Mouse (Mus musculus) myocyte (in vitro differentiated cells): ENCODE results near the gene Tex264. TPM values are rescaled to one million over a fixed set of nuclear protein-coding genes. Genes with fewer than 3 reads are reported as not detected.

ENCODE experiments used
- H3K27me3 ChIP-seq: one replicate; pipeline ENCODE4 v1.6.1; 2011; ENCODE audit not compliant: control insufficient read depth, insufficient read depth, insufficient read length
- H3K36me3 ChIP-seq: one replicate; pipeline ENCODE4 v1.6.1; 2011; ENCODE audit not compliant: control insufficient read depth, insufficient read depth
- H3K4me2 ChIP-seq: one replicate; pipeline ENCODE4 v1.6.1; 2011; ENCODE audit warnings: low read depth, control low read depth
- H3K4me3 ChIP-seq: one replicate; pipeline ENCODE4 v1.5.1; 2011; ENCODE audit warnings: mild to moderate bottlenecking, control low read depth, moderate library complexity
- H3K79me2 ChIP-seq: one replicate; pipeline ENCODE4 v1.6.1; 2011; ENCODE audit not compliant: control insufficient read depth, insufficient read depth
- H3ac ChIP-seq: one replicate; pipeline ENCODE4 v1.6.1; 2011; ENCODE audit not compliant: control insufficient read depth, insufficient read length
- CEBPB ChIP-seq: IDR thresholded peaks from 2 replicates; pipeline ENCODE4 v1.6.1; 2011; ENCODE audit warnings: mild to moderate bottlenecking, moderate library complexity; ENCODE audit not compliant: poor library complexity, insufficient read depth, severe bottlenecking
- E2F4 ChIP-seq: IDR thresholded peaks from one replicate; pipeline ENCODE4 v1.6.1; 2011; ENCODE audit warnings: mild to moderate bottlenecking, control low read depth, moderate library complexity; ENCODE audit not compliant: insufficient read depth
- MAX ChIP-seq: IDR thresholded peaks from one replicate; pipeline ENCODE4 v1.6.1; 2011; ENCODE audit warnings: low read depth, mild to moderate bottlenecking, control low read depth
- MYOD1 ChIP-seq, 3 experiments: IDR thresholded peaks; one replicate each; pipeline ENCODE4 v1.6.1; 2011; ENCODE audit warnings: control low read depth in 2 of 3, low read depth in 2 of 3, mild to moderate bottlenecking in 2 of 3, moderate library complexity in 1 of 3; ENCODE audit not compliant: insufficient read length in 2 of 3, control insufficient read depth in 1 of 3
- MYOG ChIP-seq, 3 experiments: IDR thresholded peaks; one replicate each; pipeline ENCODE4 v1.6.1; 2011; ENCODE audit warnings: control low read depth in 2 of 3, low read depth in 2 of 3, mild to moderate bottlenecking in 2 of 3; ENCODE audit not compliant: insufficient read length in 2 of 3, control insufficient read depth in 1 of 3, insufficient read depth in 1 of 3
- POLR2A ChIP-seq: IDR thresholded peaks from one replicate; pipeline ENCODE4 v1.6.1; 2011; ENCODE audit warnings: low read depth, mild to moderate bottlenecking, control low read depth, moderate library complexity; ENCODE audit not compliant: insufficient read length
- POLR2AphosphoS2 ChIP-seq: IDR thresholded peaks from one replicate; pipeline ENCODE4 v1.6.1; 2011; ENCODE audit warnings: low read depth, control low read depth; ENCODE audit not compliant: insufficient read length
- REST ChIP-seq: IDR thresholded peaks from one replicate; pipeline ENCODE4 v1.6.1; 2011; ENCODE audit warnings: mild to moderate bottlenecking, control low read depth, moderate library complexity; ENCODE audit not compliant: insufficient read depth, insufficient read length
- SRF ChIP-seq: IDR thresholded peaks from one replicate; pipeline ENCODE4 v1.6.1; 2011; ENCODE audit warnings: low read depth; ENCODE audit not compliant: control insufficient read depth, insufficient read length
- TCF12 ChIP-seq: IDR thresholded peaks from one replicate; pipeline ENCODE4 v1.6.1; 2011; ENCODE audit warnings: mild to moderate bottlenecking, control low read depth; ENCODE audit not compliant: poor library complexity, insufficient read depth, severe bottlenecking
- TCF3 ChIP-seq: IDR thresholded peaks from one replicate; pipeline ENCODE4 v1.6.1; 2011; ENCODE audit warnings: low read depth, control low read depth; ENCODE audit not compliant: insufficient read length
- USF1 ChIP-seq: IDR thresholded peaks from one replicate; pipeline ENCODE4 v1.6.1; 2011; ENCODE audit warnings: low read depth, mild to moderate bottlenecking, control low read depth, moderate library complexity
- polyA plus RNA-seq: library from polyadenylated mRNA; unstranded; fragments of >200 nt; fragmentation: generic; extraction: Trizol; gene quantifications from one replicate; pipeline ENCODE4 v1.2.1, GENCODE M21; 2012; ENCODE audit warnings: missing spikeins

The Tex264 gene
- polyA plus RNA-seq, 1 experiment, result 111 TPM

DNA sequence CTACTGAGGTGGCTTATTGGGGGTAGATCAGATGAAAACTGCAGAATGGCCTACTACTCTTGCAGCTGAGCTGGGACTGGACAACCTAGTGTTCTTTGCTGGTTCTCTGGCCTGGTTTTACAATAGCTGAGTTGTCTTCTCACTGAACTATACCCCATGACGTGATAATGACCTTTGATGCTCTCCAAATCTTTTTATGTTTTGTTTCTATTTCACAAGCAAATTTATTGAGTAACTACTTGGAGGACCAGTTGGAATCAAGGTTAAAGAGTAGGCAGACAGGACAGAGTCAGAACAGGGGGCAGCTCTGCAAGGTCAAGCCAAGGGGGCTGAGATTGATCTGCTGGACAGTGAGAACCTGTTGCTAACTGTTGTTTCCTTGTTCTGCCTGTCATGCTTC is 39.1 kb upstream of the Tex264 start:
- Histone ChIP-seq H3K4me2 (no peak overlapping the region), H3K79me2 (no peaks in the 10 kb centered on the region), H3ac (no peak overlapping the region), H3K36me3 (no peaks in the 10 kb centered on the region), H3K4me3 (no peak overlapping the region), H3K27me3 (no peaks in the 10 kb centered on the region)
- TF ChIP-seq MAX (no peak), REST (no peak), TCF3 (no peak), SRF (no peak), POLR2A (no peak), POLR2AphosphoS2 (no peak), CEBPB (no peak), E2F4 (no peak), TCF12 (no peak), MYOG (IDR thresholded peaks at IDR 0.05; ENCODE audit: control insufficient read depth in 1 of 3, insufficient read depth in 1 of 3, insufficient read length in 2 of 3, low read depth in 2 of 3) (no peak), USF1 (no peak), MYOD1 (IDR thresholded peaks at IDR 0.05; ENCODE audit: control insufficient read depth in 1 of 3, insufficient read length in 2 of 3, low read depth in 2 of 3) (no peak)

DNA sequence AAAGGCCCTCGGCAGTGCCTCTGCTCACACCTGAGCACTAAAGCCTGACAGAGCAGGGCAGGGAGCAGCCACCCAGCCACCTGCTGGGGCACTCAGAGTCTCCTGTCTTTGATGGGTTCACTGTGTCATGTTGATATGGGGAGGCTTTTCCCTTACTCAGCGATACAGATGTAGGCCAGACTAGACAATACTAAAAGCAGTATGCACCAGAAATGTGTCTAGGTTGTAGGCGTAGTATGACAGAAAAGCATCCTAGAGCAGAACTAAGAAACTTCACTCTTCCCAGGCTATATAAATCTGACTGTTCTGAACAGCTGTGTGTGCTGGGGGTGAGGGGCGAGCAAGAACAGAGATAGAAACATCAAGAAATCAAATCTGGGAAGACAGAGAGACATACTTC is 31.0 kb upstream of the Tex264 start:
- Histone ChIP-seq H3K4me3 (no peak overlapping the region), H3ac (no peak overlapping the region), H3K4me2 (no peak overlapping the region), H3K36me3 (peaks cover 8% of the 10 kb centered on the region), H3K27me3 (no peaks in the 10 kb centered on the region), H3K79me2 (no peaks in the 10 kb centered on the region)
- TF ChIP-seq REST (no peak), MYOG (IDR thresholded peaks at IDR 0.05; ENCODE audit: control insufficient read depth in 1 of 3, insufficient read depth in 1 of 3, insufficient read length in 2 of 3, low read depth in 2 of 3) (no peak)

DNA sequence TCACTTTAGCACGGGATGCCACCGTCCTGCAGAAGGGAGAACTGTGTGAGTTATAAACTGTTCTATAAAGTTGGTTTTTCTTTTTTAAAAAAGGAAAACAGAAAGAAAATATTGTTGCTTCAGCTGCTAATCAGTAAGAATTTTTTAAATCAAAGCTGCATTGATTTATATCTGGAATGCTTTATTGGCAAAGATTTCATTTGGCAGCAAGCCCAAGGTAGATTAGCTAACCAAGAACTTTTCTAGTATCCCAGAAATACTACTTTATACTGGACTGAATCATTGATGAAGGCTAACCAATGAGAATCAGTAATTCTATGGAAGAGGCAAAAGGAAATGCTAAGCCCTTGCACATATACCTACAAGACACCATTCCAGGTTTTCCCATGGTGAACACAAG is 30.5 kb upstream of the Tex264 start:
- Histone ChIP-seq H3ac (no peak overlapping the region), H3K27me3 (no peaks in the 10 kb centered on the region), H3K36me3 (peaks cover 13% of the 10 kb centered on the region), H3K4me3 (no peak overlapping the region), H3K4me2 (no peak overlapping the region), H3K79me2 (no peaks in the 10 kb centered on the region)
- no peak for TF ChIP-seq TCF12
- TF ChIP-seq SRF, result no peak
- no peak for TF ChIP-seq TCF3
- TF ChIP-seq REST, result no peak
- no peak for TF ChIP-seq MYOG (IDR thresholded peaks at IDR 0.05; ENCODE audit: control insufficient read depth in 1 of 3, insufficient read depth in 1 of 3, insufficient read length in 2 of 3, low read depth in 2 of 3)
- no peak for TF ChIP-seq POLR2AphosphoS2
- TF ChIP-seq MAX, result no peak
- no peak for TF ChIP-seq POLR2A
- no peak for TF ChIP-seq E2F4
- no peak for TF ChIP-seq CEBPB
- TF ChIP-seq USF1, result no peak
- TF ChIP-seq MYOD1 (IDR thresholded peaks at IDR 0.05; ENCODE audit: control insufficient read depth in 1 of 3, insufficient read length in 2 of 3, low read depth in 2 of 3), result no peak

DNA sequence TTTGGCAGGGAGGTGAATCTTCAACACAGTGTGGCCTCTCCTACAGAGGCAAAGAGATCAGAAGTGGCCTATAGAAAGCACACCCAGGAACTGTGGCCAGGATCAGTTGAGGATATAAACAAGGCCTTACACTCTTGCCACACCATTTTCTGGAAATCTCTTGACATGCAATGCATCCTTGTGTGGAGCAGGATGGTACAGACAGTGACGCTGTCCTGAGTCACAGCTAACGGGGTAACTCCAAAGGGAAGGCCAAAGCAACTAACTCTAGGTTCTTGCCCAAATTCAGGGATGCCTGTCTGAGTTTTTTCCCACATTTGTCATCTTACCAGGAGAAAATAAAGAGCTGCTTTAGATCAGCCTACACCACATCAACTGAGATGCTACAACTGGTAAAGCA is 26.7 kb upstream of the Tex264 start:
- no peak overlapping the region for H3K4me3 ChIP-seq
- no peaks in the 10 kb centered on the region for H3K27me3 ChIP-seq
- H3K79me2 ChIP-seq, result no peaks in the 10 kb centered on the region
- peaks cover 22% of the 10 kb centered on the region for H3K36me3 ChIP-seq
- TF ChIP-seq TCF3, result no peak
- no peak for TF ChIP-seq MYOG (IDR thresholded peaks at IDR 0.05; ENCODE audit: control insufficient read depth in 1 of 3, insufficient read depth in 1 of 3, insufficient read length in 2 of 3, low read depth in 2 of 3)
- no peak for TF ChIP-seq E2F4
- no peak for TF ChIP-seq TCF12
- no peak for TF ChIP-seq POLR2AphosphoS2
- no peak for TF ChIP-seq MAX
- no peak for TF ChIP-seq USF1
- TF ChIP-seq CEBPB, result no peak
- no peak for TF ChIP-seq REST
- TF ChIP-seq MYOD1 (IDR thresholded peaks at IDR 0.05; ENCODE audit: control insufficient read depth in 1 of 3, insufficient read length in 2 of 3, low read depth in 2 of 3), result no peak
- no peak for TF ChIP-seq SRF
- TF ChIP-seq POLR2A, result no peak
- no peak overlapping the region for H3ac ChIP-seq
- no peak overlapping the region for H3K4me2 ChIP-seq

DNA sequence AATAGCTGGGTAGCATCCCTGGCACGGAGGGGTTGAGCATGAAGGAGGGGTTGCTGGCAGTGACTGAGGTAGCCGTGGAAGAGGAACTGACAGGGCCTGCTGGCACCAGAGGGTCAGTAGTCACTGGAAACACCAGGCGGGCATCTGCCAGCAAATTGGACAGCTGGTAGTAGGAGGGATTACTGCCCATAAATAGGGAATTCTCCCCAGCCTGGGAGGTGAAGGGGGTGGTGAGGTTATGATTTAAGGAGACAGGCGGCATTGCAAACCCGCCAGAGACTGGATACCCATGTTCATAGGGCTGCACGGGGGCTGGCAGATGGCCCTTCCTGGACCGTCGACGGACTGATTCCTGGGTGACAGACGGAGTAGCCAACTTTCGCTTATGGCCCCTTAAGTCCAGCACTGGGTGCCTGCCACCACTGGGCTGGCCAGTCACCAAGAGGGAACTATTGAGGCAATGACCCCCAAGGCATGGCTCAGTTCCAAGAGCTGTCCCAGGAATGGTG is 7.3 kb upstream of the Tex264 start:
- no peaks in the 10 kb centered on the region for H3K27me3 ChIP-seq
- no peak overlapping the region for H3K4me3 ChIP-seq
- no peak for TF ChIP-seq CEBPB
- no peak overlapping the region for H3K4me2 ChIP-seq
- no peak overlapping the region for H3ac ChIP-seq
- H3K36me3 ChIP-seq, result peaks cover 7% of the 10 kb centered on the region
- H3K79me2 ChIP-seq, result no peaks in the 10 kb centered on the region
